Mouse (Mus musculus) lung, adult 2 months (tissue): ENCODE data around the gene Cacna2d1.

Source experiments
- CTCF ChIP-seq: fragments of 200-500 bp; IDR thresholded peaks from 2 replicates; pipeline ENCODE4 v1.5.1; 2011; ENCODE audit warnings: mild to moderate bottlenecking, low read length, control low read depth; ENCODE audit not compliant: insufficient read depth
- POLR2A ChIP-seq: fragments of 200-500 bp; IDR thresholded peaks from 2 replicates; pipeline ENCODE4 v1.6.1; 2011; ENCODE audit warnings: low read depth, mild to moderate bottlenecking, control low read depth, low read length, borderline replicate concordance; ENCODE audit errors: extremely low read depth

DNA sequence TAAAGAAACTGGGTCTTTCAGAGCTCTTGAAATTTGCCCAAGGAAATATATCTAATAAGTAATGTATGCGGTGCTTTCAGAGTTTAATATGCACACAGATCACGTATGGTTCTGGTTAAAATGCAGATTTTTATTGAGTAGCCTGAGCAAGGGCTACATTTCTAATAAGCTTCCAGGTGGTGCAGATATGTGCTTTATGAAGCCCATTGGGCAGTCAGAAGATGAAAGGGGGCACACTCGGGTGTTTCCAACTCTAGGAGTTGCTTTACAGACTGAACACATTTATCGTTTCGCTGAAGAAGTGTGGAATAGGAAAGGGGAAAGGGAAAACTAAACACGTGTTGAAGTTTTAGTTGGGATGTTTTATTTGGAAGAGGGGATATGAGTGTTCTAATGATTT lies 94.4 kb downstream of the Cacna2d1 start:
- TF ChIP-seq POLR2A = no peak
- no peak for TF ChIP-seq CTCF
